Mouse (Mus musculus): ENCODE results near the gene Ascc1.

DNA sequence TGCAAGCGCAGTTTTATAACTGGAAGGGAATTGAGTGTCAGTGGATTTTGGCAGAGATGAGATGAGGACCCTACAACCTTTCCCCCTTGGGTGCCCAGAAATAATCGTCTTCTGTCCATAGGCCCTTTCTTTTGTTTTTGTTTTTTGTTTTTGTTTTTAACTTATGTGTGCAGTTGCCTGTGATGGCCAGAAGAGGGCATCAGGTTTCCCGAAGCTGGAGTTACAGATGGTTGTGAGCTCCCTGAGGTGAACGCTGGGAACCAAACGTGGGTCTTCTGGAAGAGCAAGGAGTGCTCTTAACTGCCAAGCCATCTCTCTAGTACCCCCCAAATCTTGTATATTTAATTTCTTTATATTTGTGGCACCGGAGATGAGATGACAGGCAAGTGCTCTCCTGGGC is 35.9 kb upstream of the Ascc1 start:
- TF ChIP-seq CTCF (IDR thresholded peaks at IDR 0.05 in 2 of 3, conservative IDR thresholded peaks at IDR 0.05 in 1 of 3; ENCODE audit: control insufficient read depth in 1 of 3, insufficient read depth in 1 of 3, low read depth in 2 of 3, low read length in 3 of 3, poor library complexity in 1 of 3, severe bottlenecking in 1 of 3) = peak; percentile 40 to 62 (median 47)
- no peak for TF ChIP-seq POLR2A (IDR thresholded peaks at IDR 0.05; ENCODE audit: control insufficient read depth in 1 of 2, insufficient read depth in 1 of 2, low read depth in 1 of 2, low read length in 2 of 2, poor library complexity in 1 of 2)
- no peak for TF ChIP-seq TBP (IDR thresholded peaks at IDR 0.05; ENCODE audit: low read depth, low read length)
- no peak for TF ChIP-seq NRF1 (IDR thresholded peaks at IDR 0.05; ENCODE audit: insufficient read depth, low read depth, low read length, poor library complexity, severe bottlenecking)
